Mouse (Mus musculus): ENCODE data around the gene Pam. TPM values are rescaled to one million over a fixed set of nuclear protein-coding genes. Genes with fewer than 3 reads are reported as not detected.
"Not testable (repeated sequence)": the region's sequence is repeated elsewhere in the genome, so short reads cannot be mapped to it uniquely, and the experiment has no call there.

The Pam gene
- total RNA-seq, 2 experiments from 2014 or later = 672 to 774 TPM

DNA sequence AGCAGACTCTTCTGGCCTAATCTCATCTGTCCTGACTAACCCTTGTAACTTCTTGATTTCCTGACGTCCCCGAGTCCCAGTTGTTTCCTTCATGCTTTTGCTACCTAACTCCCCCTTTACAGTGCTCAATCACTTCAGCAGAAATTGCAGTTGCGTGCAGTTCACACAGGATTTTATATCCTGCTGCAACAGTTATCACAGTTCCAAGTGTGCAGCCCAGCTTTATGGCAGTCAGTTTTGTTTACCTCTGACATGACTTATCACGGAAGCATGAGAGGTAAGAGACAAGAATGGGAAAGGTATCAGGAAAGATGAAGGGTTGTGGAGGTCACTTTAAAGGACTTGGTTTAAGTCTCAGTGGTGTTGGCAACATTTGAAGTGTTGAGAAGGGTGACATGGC, 125.7 kb downstream of the Pam start:
- DNase-seq = no peak

DNA sequence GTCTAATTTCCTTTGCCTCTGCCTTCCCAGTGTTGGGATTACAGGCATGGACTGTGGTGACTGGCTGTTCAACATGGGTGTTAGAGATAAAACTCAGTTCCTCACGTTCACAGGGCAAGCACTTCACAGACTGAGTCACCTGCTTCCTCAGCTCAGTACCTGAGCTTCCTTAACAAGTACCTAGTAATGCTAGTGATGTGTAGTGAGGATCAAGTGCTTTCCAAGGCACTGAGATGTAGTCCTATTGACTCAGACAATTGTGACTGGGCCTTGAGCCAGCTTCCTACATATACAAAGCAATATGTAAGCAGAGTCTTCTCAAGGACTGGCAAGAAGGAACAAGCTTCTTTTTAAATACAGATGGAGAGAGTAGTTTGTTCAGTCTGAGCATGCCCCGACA, 131.7 kb downstream of the Pam start:
- no peak for DNase-seq

DNA sequence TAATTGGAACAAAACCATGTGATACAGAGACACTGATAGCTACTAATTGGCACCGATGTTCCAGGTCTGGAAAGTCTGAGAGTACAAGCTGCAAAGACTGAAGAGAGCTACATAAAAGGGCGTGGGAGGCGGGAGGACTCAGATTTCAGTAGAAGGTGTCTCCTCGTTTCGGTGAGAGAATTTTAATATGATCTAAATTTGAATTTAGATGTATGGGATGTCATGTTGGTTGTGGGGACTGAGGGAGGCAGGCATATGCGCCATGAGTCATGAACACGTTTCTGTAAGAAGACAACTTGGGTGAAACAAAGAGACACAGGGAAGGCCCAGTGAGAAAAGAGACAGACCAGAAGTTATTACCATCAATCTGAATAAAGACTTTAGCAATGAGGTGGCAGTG, 133.3 kb downstream of the Pam start:
- DNase-seq = no peak

DNA sequence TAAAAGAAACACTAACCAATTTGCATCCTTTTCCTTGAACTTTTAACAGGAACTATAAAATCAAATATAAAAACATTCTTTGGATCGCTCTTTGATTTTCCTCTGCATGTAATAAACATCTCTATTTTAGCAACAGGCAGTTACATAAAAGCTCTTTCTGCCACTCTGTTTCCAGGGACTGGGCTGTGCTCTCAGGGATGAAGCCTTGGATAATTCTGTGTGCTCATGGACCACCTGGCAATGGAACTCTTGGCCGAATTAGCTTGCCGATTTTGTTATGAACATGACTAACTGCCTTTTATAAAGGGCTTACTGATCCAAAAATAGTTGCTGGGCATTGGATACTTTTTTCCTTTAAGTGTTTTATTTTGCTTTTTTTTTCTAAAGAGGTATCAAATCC, 134.8 kb downstream of the Pam start:
- DNase-seq = no peak

DNA sequence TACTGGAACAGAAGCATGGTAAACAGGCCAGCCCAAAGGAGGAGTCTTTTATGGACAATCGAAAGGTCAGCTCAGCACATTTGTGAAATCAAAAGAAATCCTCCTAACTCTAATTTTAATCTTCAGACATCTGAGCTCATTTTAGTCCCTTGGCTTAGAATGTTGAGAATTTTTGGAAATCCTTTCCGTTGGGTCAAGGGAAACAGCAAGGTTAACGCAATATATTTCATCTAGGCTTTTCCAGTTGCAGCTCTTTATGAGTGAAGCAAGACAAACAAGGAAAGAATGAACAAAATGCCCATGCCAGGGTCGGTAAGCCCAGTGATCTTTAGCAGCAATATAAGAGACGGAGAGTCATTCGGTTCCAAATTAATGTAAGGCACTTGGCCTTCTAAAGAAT, 135.3 kb downstream of the Pam start:
- DNase-seq = no peak

DNA sequence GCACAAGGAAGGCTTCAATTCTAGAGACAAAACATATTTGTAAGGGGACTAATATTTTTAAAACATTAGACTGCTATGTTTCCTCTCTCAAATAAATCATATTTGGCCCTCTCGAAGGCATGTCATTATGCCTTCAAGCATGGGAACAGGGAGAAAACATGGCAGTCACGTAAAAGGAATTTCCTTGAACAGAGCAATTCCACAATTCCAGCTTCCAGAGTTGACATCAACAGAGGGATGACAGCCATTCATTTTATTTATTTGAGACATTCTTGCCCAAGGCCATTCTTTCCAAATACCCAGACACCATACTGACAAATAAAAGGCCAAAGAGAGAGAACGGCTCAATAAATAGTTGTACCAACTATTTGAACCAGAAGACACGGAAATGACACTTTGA, 136.7 kb downstream of the Pam start:
- DNase-seq = no peak

DNA sequence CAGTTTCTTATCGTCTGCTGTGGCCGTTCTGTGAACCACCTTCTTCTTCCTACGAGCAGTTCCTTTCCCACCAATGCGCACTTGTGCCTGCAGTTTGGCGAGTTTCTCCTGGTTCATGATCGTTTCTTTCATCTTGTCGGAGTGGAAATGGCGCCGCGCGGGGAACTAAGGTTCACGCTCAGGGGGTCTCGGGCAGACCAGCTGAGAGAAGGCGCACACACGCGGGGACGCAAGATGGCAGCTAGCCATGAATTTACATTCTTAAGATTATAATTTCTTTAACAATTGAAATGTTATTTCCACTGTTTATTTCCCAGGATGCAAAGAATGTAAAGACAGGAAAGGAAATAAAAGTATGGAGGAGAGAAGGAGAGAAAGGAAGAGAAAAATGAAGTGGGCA, 146.2 kb downstream of the Pam start:
- not testable (repeated sequence) for DNase-seq

DNA sequence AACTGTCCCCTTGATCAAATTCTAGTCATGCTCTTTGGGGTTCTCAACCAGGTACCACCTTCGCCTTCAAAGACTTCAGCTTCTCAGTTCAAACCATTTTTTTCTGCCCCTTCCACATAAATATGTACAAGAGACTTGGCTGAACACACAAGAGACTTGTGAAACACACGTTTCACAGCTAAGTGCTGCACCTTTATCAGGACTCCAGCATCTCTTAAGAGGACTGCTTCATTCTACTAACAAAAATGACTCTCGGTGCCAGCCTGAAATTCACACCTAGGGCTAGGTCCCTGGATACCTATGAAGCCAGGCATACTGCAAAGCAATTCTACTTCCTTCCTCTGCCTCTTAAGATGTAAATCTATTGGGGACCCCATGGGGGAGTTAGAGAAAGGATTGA, 148.3 kb downstream of the Pam start:
- DNase-seq = no peak

DNA sequence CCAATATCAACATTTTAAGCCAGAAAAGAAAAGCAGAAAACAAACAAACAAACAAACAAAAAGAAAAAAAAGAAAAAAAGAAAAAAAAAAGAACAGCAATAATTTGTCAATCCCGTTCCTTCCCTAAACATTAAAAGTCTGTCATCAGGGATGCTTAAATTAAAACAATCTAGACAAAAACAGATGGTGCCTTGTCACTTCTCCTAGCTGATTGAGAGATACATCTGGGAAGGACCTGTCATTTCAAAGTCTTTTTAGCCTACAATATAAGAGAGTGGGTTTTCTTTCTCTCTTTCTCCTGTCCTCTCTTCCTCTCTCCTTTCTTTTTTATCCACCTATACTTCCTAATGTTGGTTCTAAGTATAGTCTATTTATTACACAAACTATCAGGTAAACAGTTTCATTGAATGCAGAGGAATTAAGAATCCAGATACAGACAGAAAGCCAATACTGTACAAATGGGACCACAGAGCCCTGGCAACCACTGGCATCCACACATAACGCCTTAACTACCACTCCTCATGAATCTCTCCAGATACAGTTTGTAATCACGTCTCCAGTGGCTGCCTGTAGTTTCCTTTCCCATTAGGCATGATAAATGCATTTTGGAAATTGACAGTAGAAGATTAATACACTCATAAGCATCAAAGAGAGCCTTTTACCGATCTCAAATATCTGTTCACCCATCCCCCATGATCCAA, 151.4 kb downstream of the Pam start:
- DNase-seq = no peak

DNA sequence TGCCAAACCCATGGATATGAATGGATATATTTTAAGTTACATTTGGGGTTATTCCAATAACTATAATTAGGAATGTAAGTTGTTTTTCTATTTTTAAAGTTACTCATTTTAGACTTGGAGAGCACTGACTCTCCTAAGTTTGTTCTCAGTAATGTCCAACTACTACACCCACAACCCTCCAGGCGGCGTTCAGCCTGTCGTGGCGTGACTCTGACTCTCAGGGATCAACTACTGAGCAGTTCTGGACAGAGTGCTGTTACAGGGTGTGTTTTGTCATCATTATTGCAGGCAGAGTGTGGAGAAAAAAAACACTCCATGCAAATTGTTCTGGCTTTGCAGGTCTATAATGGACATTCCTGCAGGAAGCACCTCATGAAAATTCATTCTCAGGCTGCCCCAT, 152.0 kb downstream of the Pam start:
- peak; percentile 35 for DNase-seq

DNA sequence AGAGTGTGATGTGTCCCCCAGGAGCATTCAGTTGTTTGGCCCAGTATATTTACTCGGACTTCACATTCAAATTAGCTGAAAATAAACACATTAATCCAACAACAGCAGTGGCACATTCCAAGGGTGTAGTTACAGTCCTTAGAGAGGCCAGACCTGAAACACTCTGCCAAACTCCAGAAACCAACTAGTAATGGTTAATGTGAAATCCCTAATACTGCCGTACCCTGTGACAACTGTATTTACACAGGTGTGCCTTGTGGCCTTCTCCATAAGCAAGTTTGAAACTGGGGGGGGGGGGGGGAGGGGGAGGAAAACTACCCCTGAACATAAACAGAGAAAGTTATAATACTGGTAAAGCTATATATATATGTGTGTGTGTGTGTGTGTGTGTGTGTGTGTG, 152.5 kb downstream of the Pam start:
- no peak for DNase-seq

DNA sequence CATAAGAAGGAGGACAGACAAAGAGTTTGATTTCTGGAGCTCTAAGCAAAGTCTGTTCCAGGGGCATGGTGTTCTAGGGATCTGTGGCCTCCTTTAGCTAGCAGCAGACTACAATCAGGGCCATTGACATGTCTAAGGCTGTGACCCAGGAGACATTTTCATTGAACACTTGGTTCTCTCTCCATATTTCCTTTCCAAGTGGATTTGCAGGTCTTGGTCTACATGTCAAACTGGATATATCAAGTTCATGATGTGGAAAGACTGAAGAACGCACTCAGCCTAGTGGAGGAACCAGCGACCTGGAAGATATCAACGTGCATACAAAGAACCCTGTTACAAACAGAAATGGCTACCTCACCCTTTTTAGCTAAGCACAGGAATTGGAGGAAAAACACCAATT, 156.9 kb downstream of the Pam start:
- DNase-seq = no peak

DNA sequence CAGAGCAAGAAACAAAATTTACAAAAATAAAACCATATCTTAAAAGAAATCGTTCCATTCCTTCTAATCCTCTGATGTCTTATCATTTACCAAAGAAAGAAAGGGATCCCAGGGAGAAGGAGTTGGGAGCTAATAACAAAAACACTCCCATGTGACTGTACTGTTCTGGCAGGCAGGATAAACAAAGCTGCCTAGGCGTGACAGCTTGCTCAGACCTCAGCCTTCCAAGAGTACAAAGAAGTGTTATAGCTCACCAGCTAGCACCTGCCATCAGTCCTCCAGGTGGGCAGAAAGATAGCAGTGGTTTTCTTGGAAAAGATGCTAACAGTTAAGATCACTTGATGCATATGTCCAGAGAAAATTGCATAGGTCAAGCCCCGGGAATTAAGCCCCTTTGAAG, 157.4 kb downstream of the Pam start:
- no peak for DNase-seq

DNA sequence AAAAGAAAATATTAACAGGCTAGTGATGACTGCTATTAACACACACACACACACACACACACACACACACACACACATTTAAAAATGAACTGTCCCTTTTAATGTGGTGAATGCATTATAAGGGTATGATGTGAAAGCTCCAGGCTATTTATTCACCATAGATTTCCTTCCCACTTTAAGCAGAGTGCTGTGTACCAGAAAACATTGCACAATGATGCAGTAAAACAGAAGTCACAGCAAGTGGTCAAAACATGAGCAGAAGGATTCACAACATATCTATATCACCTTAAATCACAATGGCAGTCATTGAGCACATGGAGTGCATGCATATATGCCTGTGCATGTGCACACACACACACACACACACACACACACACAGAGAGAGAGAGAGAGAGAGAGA, 160.5 kb downstream of the Pam start:
- no peak for DNase-seq

DNA sequence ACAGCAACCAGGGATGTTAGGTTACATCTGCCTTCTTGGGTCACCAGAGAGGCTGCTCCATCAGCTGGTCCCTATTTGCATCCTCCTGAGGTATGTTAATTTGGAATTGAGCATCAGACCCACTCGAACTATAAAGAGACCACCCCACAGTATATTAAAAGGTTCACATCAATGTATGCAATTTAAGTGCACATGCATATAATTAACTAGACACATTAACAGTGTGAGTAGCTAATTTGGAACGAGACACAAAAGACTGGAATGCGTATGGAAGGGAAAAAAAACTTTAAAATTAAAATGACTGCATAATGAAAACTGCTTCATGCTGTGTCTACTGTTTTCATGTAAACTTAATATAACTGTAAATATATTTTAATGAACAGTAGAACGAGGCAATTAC, 164.2 kb downstream of the Pam start:
- no peak for DNase-seq

DNA sequence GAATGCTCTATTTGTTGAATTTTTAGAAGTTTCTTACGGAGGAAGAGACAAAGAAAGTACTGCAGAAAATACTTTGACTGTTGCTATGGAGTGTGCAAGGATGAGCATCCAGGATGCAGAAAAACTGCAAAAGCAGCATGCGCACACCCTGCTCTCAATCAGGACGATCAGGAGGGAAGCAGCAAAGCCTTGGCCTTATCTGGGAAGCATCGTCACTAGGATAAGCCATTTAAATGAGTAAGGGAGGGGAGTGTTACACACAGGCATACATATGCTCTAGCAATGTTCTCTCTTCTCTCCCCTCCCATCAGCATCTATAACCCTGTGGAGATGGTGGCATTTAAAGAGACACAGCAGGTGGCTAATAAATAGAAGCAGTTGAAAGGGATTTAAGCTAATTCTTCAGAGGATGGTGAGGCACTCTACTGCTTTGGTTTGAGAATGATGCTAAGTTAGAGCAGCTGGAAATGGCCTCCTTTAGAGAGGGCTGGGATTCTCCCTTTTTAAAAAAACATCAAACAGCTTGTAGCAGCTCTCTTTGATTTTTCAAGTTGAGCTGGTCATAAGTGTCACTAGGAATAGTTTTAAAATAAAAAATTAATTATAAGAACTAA, 165.9 kb downstream of the Pam start:
- DNase-seq = no peak

DNA sequence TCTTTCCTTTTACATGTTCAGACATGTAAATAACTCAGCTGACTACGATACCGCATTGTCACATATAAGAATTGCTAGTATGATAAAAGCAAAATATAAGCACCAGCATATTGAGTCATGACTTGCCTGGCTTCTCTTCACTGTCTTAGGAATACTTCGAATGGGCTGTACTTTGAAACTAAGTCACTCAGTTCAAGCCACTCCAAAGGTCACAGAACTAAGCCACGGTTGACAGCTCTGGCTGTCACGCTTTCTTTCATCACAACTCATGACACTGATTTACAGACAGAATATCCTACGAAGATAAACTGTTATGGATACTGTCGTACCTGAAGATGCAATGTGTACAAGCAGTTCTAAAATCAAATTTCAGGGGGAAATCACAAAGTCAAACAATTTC, 168.7 kb downstream of the Pam start:
- DNase-seq = no peak

DNA sequence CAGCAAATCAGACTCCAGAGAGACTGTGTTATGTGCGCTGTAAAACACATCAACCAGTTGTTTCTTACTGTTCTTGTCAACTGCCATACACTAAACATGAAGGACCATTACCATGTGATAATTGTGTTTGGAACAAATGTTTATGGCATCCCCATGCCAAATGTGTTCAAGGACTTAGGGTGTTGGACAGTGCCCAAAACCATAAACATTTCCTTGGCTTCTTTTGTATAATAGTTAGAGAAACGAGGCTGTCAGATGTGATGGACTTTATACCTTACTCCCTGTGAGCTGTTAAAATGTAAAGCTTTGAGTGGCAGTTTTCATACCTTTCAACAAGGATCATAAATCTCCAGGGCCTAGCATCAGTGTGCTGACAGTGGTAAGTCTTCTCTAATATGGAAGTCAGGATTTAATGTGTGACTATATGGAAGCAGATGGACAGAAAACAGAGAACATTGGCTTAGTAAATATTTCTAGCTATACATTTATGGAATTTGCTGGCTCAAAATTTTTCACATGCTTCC, 169.4 kb downstream of the Pam start:
- DNase-seq = no peak

DNA sequence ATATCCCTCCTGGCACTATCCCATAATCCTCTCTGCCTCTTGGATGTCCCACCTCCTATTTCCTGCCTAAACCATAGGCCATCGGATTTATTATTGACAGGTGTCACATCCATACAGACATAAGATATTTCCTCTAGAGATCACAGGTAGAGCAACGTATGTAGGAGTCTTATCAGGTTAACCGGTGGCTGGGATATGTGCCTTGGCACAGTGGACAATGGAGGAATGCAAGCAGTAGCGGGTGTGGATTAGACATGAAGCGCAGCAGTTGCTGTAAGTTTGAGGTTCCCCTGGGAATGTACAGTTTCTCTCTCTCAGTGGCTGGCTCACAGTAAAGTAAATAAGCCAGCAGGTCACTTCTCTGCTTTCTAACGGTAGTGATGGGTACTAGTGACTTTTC, 173.1 kb downstream of the Pam start:
- no peak for DNase-seq

DNA sequence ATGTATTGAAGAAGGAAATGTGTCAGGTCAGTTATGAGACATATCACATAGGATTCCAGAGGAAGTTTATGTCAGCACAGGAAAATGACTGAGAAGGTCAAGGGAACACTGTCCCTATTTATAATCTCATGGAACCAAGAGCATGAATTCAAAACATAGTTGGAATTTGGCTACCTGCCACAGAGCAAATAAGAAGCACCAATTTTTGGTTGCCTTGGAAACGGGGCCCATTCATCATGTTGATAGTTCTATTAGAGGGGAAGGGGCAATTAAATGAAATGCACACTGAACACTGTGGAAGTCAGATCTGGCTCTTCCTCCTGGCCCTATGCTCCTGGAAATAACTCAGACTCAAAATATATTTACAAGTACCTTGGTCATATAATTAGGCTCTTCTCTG, 173.6 kb downstream of the Pam start:
- DNase-seq = no peak

DNA sequence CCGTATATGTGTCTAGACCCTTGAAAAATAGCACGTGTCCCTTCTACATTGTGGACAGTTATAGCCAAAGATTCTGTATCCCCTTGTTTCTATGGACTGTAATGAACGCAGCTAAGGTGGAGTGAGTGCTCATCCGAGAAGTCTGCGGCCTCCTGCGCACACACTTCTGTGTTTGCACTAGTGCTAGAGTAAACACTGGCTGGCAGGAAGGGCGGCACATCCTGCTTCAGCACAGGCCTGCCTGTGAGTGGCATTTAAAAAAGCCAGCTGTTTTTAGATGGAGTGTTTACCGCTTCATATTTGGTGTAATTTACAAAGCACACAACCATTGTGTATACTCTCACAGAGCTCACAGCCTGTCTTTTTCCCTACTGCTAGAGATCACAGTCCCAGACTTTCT, 177.0 kb downstream of the Pam start:
- peak; percentile 35 to 58 for DNase-seq

DNA sequence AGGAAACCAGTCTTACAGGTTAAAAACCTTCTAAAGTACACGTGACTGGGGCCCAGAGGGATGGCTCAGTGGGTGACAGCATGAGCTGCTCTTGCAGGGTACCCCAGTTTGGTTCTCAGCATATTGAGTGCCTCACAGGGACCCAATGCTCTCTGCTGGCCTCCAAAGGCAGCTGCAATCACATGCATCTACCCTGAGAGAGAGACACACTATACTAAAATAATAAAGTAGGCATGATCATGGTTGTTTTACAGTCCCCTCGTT, 178.5 kb downstream of the Pam start:
- DNase-seq = no peak

DNA sequence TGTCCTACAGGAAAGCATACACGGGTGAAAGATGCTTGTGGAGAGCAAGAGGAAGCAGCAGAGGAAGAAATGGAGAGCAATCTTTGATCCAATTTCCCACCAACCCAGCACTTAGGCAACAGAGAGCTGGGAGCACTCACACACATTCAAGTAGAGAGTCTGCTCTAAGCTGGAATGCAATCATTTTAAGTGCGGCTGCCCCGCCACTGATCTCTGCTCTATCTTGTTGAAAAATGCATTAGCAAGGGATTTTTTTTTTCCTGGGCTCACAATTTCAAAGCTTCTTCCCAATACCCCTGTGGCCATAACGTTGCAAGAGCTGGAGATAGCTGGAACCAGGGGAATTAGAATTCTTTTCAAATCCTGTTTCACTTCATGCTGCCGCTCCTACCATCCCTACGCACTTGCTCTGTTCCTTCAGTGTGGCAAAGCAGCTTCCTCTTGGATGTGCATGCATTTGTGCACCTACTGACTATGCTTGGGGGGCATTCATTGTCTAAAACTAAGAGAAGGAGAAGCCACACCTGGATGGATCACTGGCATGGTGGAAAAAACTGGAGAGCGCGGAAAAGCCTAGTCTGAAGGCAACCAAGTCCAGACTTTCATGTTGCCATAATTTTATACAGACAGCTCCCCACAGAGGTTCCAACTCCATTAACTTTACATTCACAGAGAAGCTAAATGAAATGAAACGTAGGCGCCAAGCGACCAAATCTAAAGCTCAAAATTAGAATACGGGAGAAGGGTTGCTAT, 179.1 kb downstream of the Pam start:
- DNase-seq = no peak

DNA sequence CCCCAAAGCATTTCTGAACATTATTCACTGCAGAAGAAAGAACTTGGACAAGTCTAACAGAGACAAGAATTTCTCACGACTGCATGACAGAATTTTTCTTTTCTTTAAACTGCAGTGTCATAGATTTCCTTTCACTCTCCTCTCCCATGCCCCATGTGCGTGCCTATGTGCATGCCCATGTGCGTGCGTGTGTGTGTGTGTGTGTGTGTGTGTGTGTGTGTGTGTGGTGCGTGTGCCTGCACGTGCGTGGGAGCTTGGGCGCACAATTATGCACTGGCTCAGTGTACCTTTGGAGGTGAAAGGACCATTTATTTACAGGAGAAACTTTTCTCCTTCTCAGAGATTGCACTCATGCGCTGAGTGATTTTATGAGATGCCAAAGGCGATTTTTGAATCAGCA, 179.7 kb downstream of the Pam start:
- DNase-seq = no peak

All from heart, adult 18-20 months (tissue).